Mouse (Mus musculus) left cerebral cortex, postnatal 25 days (tissue): ENCODE data around the gene Prdm16. TPM values are rescaled to one million over a fixed set of nuclear protein-coding genes. Genes with fewer than 3 reads are reported as not detected.
A peak's percentile ranks its signal among the peaks of the same experiment; 100 is the strongest.

ENCODE experiments used
- DNase-seq, 2 experiments: peaks; one replicate each; pipeline ENCODE4 v3.0.0; 2022; ENCODE audit warnings: low spot score in 2 of 2, mixed read lengths in 1 of 2
- intact Hi-C: fragments of 180-260 bp; cut with DNase I; formaldehyde crosslinking; loops from one replicate; pipeline ENCODE4 v1.15.1; 2025
- total RNA-seq, 2 experiments: library from RNA; stranded (reverse); gene quantifications; 2 replicates each; pipeline ENCODE4 v1.2.3; 2021

The Prdm16 gene
- total RNA-seq, 2 experiments from 2014 or later: 6.5 to 7.7 TPM

GRCm38 (mm10) chr4:154611167-154611566 is 25.5 kb downstream of the Prdm16 start:
- intact Hi-C loops: no loop called here

GRCm38 (mm10) chr4:154607724-154608123 is 28.9 kb downstream of the Prdm16 start:
- no peak for DNase-seq
- intact Hi-C loops: no loop called here

More at GRCm38 (mm10) chr4:154611167-154611566, 25.5 kb downstream of the Prdm16 start:
- no peak for DNase-seq

- no peak for DNase-seq
- intact Hi-C loops: no loop called here
Observed at GRCm38 (mm10) chr4:154604442-154604830, 32.2 kb downstream of the Prdm16 start.

- intact Hi-C loops: no loop called here
- DNase-seq: no peak
Observed at GRCm38 (mm10) chr4:154603663-154604441, 32.8 kb downstream of the Prdm16 start.

GRCm38 (mm10) chr4:154602409-154602808 is 34.3 kb downstream of the Prdm16 start:
- intact Hi-C loops: no loop called here

GRCm38 (mm10) chr4:154601006-154601405 is 35.7 kb downstream of the Prdm16 start:
- DNase-seq: no peak
- intact Hi-C loops: no loop called here

More at GRCm38 (mm10) chr4:154602409-154602808, 34.3 kb downstream of the Prdm16 start:
- no peak for DNase-seq

- DNase-seq: no peak
- intact Hi-C loops: no loop called here
Observed at GRCm38 (mm10) chr4:154599977-154600376, 36.7 kb downstream of the Prdm16 start.

- intact Hi-C loops: no loop called here
- DNase-seq: no peak
Observed at GRCm38 (mm10) chr4:154598357-154598756, 38.3 kb downstream of the Prdm16 start.

- DNase-seq: no peak
- intact Hi-C loops: no loop called here
Observed at GRCm38 (mm10) chr4:154596805-154597204, 39.9 kb downstream of the Prdm16 start.

GRCm38 (mm10) chr4:154594761-154595556 is 41.7 kb downstream of the Prdm16 start:
- intact Hi-C loops: no loop called here

GRCm38 (mm10) chr4:154594116-154594760 is 42.4 kb downstream of the Prdm16 start:
- DNase-seq: no peak
- intact Hi-C loops: no loop called here

More at GRCm38 (mm10) chr4:154594761-154595556, 41.7 kb downstream of the Prdm16 start:
- no peak for DNase-seq

- DNase-seq: no peak
- intact Hi-C loops: no loop called here
Observed at GRCm38 (mm10) chr4:154592562-154592961, 44.1 kb downstream of the Prdm16 start.

- intact Hi-C loops: no loop called here
- no peak for DNase-seq
Observed at GRCm38 (mm10) chr4:154590910-154591309, 45.8 kb downstream of the Prdm16 start.

GRCm38 (mm10) chr4:154586334-154586733 is 50.3 kb downstream of the Prdm16 start:
- intact Hi-C loops: no loop called here
- no peak for DNase-seq

GRCm38 (mm10) chr4:154585779-154586178 is 50.9 kb downstream of the Prdm16 start:
- intact Hi-C loops: no loop called here
- DNase-seq: no peak

- intact Hi-C loops: no loop called here
- DNase-seq: no peak
Observed at GRCm38 (mm10) chr4:154583712-154584111, 53.0 kb downstream of the Prdm16 start.

GRCm38 (mm10) chr4:154582607-154583236 is 54.0 kb downstream of the Prdm16 start:
- DNase-seq: peak in 1 of 2 experiments; percentile 45
- intact Hi-C loops: no loop called here

GRCm38 (mm10) chr4:154581261-154581886 is 55.3 kb downstream of the Prdm16 start:
- no peak for DNase-seq
- intact Hi-C loops: no loop called here

GRCm38 (mm10) chr4:154574208-154574875 is 62.3 kb downstream of the Prdm16 start:
- intact Hi-C loops: no loop called here
- no peak for DNase-seq
